Mouse (Mus musculus): ENCODE measurements around the gene Nfix.

Nfix gene

GRCm38 (mm10) chr8:84780225-84780555 is 20.0 kb downstream of the Nfix start:
- DNase-seq, result no peak

GRCm38 (mm10) chr8:84779519-84780224 is 20.5 kb downstream of the Nfix start:
- no peak for DNase-seq

- DNase-seq, result peak; percentile 68
These were observed 21.3 kb downstream of the Nfix start for GRCm38 (mm10) chr8:84778638-84779380.

- no peak for DNase-seq
These were observed 22.1 kb downstream of the Nfix start for GRCm38 (mm10) chr8:84777899-84778637.

- DNase-seq, result no peak
These were observed 23.6 kb downstream of the Nfix start for GRCm38 (mm10) chr8:84776569-84776968.

- DNase-seq, result no peak
These were observed 24.5 kb downstream of the Nfix start for GRCm38 (mm10) chr8:84775621-84776113.

- DNase-seq, result peak; percentile 72
These were observed 25.0 kb downstream of the Nfix start for GRCm38 (mm10) chr8:84775105-84775591.

- peak; percentile 82 for DNase-seq
These were observed 25.7 kb downstream of the Nfix start for GRCm38 (mm10) chr8:84774473-84774911.

- DNase-seq, result peak; percentile 94
These were observed 26.3 kb downstream of the Nfix start for GRCm38 (mm10) chr8:84773833-84774232.

- no peak for DNase-seq
These were observed 26.8 kb downstream of the Nfix start for GRCm38 (mm10) chr8:84773304-84773703.

GRCm38 (mm10) chr8:84772628-84773027 is 27.5 kb downstream of the Nfix start:
- DNase-seq, result no peak

GRCm38 (mm10) chr8:84771941-84772378 is 28.2 kb downstream of the Nfix start:
- DNase-seq, result peak; percentile 50

- no peak for DNase-seq
These were observed 29.0 kb downstream of the Nfix start for GRCm38 (mm10) chr8:84771000-84771687.

GRCm38 (mm10) chr8:84770100-84770953 is 29.8 kb downstream of the Nfix start:
- peak; percentile 62 for DNase-seq

- DNase-seq, result no peak
These were observed 30.8 kb downstream of the Nfix start for GRCm38 (mm10) chr8:84769324-84769723.

- no peak for DNase-seq
These were observed 31.6 kb downstream of the Nfix start for GRCm38 (mm10) chr8:84768343-84769095.

GRCm38 (mm10) chr8:84767221-84767620 is 32.9 kb downstream of the Nfix start:
- DNase-seq, result no peak

- DNase-seq, result no peak
These were observed 33.7 kb downstream of the Nfix start for GRCm38 (mm10) chr8:84766422-84766821.

- DNase-seq, result no peak
These were observed 34.5 kb downstream of the Nfix start for GRCm38 (mm10) chr8:84765629-84766028.

GRCm38 (mm10) chr8:84764870-84765495 is 35.2 kb downstream of the Nfix start:
- DNase-seq, result no peak
